ENCODE assay signal across 18 mouse cellular contexts in genomic region chr10:93178662-93179061, GRCm38 (mm10). TPM values are rescaled to one million over a fixed set of nuclear protein-coding genes. Genes with fewer than 3 reads are reported as not detected.
A peak's percentile ranks its signal among the peaks of the same experiment; 100 is the strongest.
DNase-seq lines count a peak whose midpoint lies in the region; ATAC-seq and TF ChIP-seq lines count a peak whose summit lies in the region.
"Had no signal": no experiment of that assay in that cellular context is flagged by ENCODE, and none has a peak within 500 bp of the region (broad histone marks: within the 10 kb centered on the region; RNA-seq: fewer than 3 reads in every experiment).

No protein-coding gene starts in this region.

- H3K27me3 ChIP-seq in hindbrain, postnatal 0 days (ENCODE audit: insufficient read depth, low read length) = no peaks in the 10 kb centered on the region
- no peaks in the 10 kb centered on the region for H3K27me3 ChIP-seq in hindbrain, embryonic 14.5 days (ENCODE audit: control insufficient read depth, insufficient read depth, low read length)
- H3K27me3 ChIP-seq in lung, postnatal 0 days (replicated peaks; ENCODE audit: insufficient read depth, low read length) = no peaks in the 10 kb centered on the region
- no peaks in the 10 kb centered on the region for H3K27me3 ChIP-seq in hindbrain, embryonic 12.5 days
- H3K27me3 ChIP-seq: CH12.LX; limb, embryonic 13.5 days; midbrain, embryonic 12.5 days had no signal

- in situ Hi-C loops in ES-E14 (cut with MboI; ENCODE audit: low sequenced_read_pairs in 2 of 2, unreplicated experiment in 2 of 2) = no loop called here

- no peak for ATAC-seq in hindbrain, postnatal 0 days
- ATAC-seq in hindbrain, embryonic 14.5 days (ENCODE audit: low FRiP score) = no peak
- no peak for ATAC-seq in lung, postnatal 0 days
- ATAC-seq in hindbrain, embryonic 12.5 days (ENCODE audit: low FRiP score) = no peak
- ATAC-seq: activated CD4-positive, CD25-positive, alpha-beta regulatory T cell, adult 4 months; forebrain, embryonic 16.5 days had no signal

- no peak for TF ChIP-seq POLR2A in cortical plate, adult 2 months (IDR thresholded peaks at IDR 0.05; ENCODE audit: extremely low read depth, insufficient read depth, low read length)

- TF ChIP-seq EP300 in lung, postnatal 0 days (IDR thresholded peaks at IDR 0.05) = no peak

- no peak for DNase-seq in hindbrain, postnatal 0 days (ENCODE audit: low spot score)
- no peak for DNase-seq in hindbrain, embryonic 14.5 days (ENCODE audit: low spot score)
- DNase-seq in lung, postnatal 0 days (ENCODE audit: low spot score) = no peak
- DNase-seq in lung, postnatal 10 days = no peak
- DNase-seq in ES-E14 (ENCODE audit: low read depth, low spot score) = no peak
- no peak for DNase-seq in heart, postnatal 36 days
- DNase-seq: adrenal gland, postnatal 36 days; cerebellum, adult 11 months; kidney, postnatal 4 days; lung, postnatal 14 days; right cerebral cortex, postnatal 14 days had no signal

- no peak overlapping the region for H3K27ac ChIP-seq in hindbrain, postnatal 0 days
- H3K27ac ChIP-seq in hindbrain, embryonic 14.5 days = no peak overlapping the region
- H3K27ac ChIP-seq in lung, postnatal 0 days (ENCODE audit: low read length) = no peak overlapping the region
- H3K27ac ChIP-seq in ES-E14 (ENCODE audit: insufficient read depth, low read depth, low read length, poor library complexity, severe bottlenecking) = no peak overlapping the region
- no peak overlapping the region for H3K27ac ChIP-seq in cortical plate, adult 2 months (ENCODE audit: insufficient read depth, low read length)
- H3K27ac ChIP-seq in hindbrain, embryonic 12.5 days = no peak overlapping the region
- H3K27ac ChIP-seq: limb, embryonic 13.5 days; midbrain, embryonic 12.5 days had no signal

- no peaks in the 10 kb centered on the region for H3K4me1 ChIP-seq in hindbrain, postnatal 0 days (ENCODE audit: insufficient read depth, low read length)
- 0 out of 2 replicates have a peak, but pooled peaks cover 4% of the 10 kb centered on the region for H3K4me1 ChIP-seq in hindbrain, embryonic 14.5 days (replicated peaks; ENCODE audit: control insufficient read depth, insufficient read depth, low read length)
- no peaks in the 10 kb centered on the region for H3K4me1 ChIP-seq in lung, postnatal 0 days (ENCODE audit: insufficient read depth, low read depth, low read length)
- peaks cover 6% of the 10 kb centered on the region in 2 experiments; a peak in 3 of 4 replicates for H3K4me1 ChIP-seq in ES-E14 (ENCODE audit: control insufficient read depth in 2 of 2, insufficient read depth in 2 of 2, low read length in 2 of 2, poor library complexity in 1 of 2)
- H3K4me1 ChIP-seq in cortical plate, adult 2 months (ENCODE audit: control insufficient read depth, insufficient read depth, low read length) = peaks cover 11% of the 10 kb centered on the region; the same call in 1 of the 2 replicates
- H3K4me1 ChIP-seq in hindbrain, embryonic 12.5 days = no peaks in the 10 kb centered on the region; the same call in 1 of the 2 replicates

- WGBS in hindbrain, postnatal 0 days = 94% methylated on average over 5 of the region's 5 CpGs
- 98% methylated on average over 5 of the region's 5 CpGs for WGBS in hindbrain, embryonic 14.5 days
- WGBS in lung, postnatal 0 days = 97% methylated on average over 5 of the region's 5 CpGs
- WGBS in hindbrain, embryonic 12.5 days = over 99% methylated on average over 5 of the region's 5 CpGs

- H3K9me3 ChIP-seq in hindbrain, postnatal 0 days (ENCODE audit: low read length) = no peaks in the 10 kb centered on the region
- no peaks in the 10 kb centered on the region for H3K9me3 ChIP-seq in hindbrain, embryonic 14.5 days (ENCODE audit: control insufficient read depth, low read length)
- no peaks in the 10 kb centered on the region for H3K9me3 ChIP-seq in lung, postnatal 0 days (ENCODE audit: low read length)
- no peaks in the 10 kb centered on the region for H3K9me3 ChIP-seq in ES-E14 (ENCODE audit: control insufficient read depth, insufficient read depth, low read depth, low read length)
- H3K9me3 ChIP-seq in hindbrain, embryonic 12.5 days (replicated peaks) = no peaks in the 10 kb centered on the region
- H3K9me3 ChIP-seq: limb, embryonic 13.5 days; midbrain, embryonic 12.5 days had no signal

- intact Hi-C loops in heart, postnatal 36 days (cut with DNase I) = no loop called here

- H3K36me3 ChIP-seq in hindbrain, postnatal 0 days (ENCODE audit: insufficient read depth, low read length) = no peaks in the 10 kb centered on the region
- no peaks in the 10 kb centered on the region for H3K36me3 ChIP-seq in hindbrain, embryonic 14.5 days (replicated peaks; ENCODE audit: control insufficient read depth, insufficient read depth)
- no peaks in the 10 kb centered on the region for H3K36me3 ChIP-seq in lung, postnatal 0 days (ENCODE audit: insufficient read depth, low read length)
- no peaks in the 10 kb centered on the region for H3K36me3 ChIP-seq in ES-E14 (ENCODE audit: control insufficient read depth, insufficient read depth, low read length, poor library complexity, severe bottlenecking)
- 0 out of 2 replicates have a peak, but pooled peaks cover under 1% of the 10 kb centered on the region for H3K36me3 ChIP-seq in hindbrain, embryonic 12.5 days
- H3K36me3 ChIP-seq: midbrain, embryonic 12.5 days had no signal

- H3K4me3 ChIP-seq in hindbrain, postnatal 0 days (ENCODE audit: low read length) = no peak overlapping the region
- no peak overlapping the region for H3K4me3 ChIP-seq in hindbrain, embryonic 14.5 days (replicated peaks; ENCODE audit: low read length)
- H3K4me3 ChIP-seq in lung, postnatal 0 days (ENCODE audit: low read depth, low read length) = no peak overlapping the region
- H3K4me3 ChIP-seq in ES-E14 (ENCODE audit: insufficient read depth in 1 of 2, low read depth in 1 of 2, low read length in 2 of 2, poor library complexity in 1 of 2, severe bottlenecking in 1 of 2) = no peak overlapping the region
- no peak overlapping the region for H3K4me3 ChIP-seq in cortical plate, adult 2 months (ENCODE audit: insufficient read depth, low read length)
- no peak overlapping the region for H3K4me3 ChIP-seq in hindbrain, embryonic 12.5 days
- H3K4me3 ChIP-seq: limb, embryonic 13.5 days; midbrain, embryonic 12.5 days had no signal

- no peak overlapping the region for H3K9ac ChIP-seq in hindbrain, postnatal 0 days (replicated peaks; ENCODE audit: low read length)
- H3K9ac ChIP-seq in hindbrain, embryonic 14.5 days = no peak overlapping the region
- no peak overlapping the region for H3K9ac ChIP-seq in lung, postnatal 0 days (replicated peaks; ENCODE audit: low read depth)
- H3K9ac ChIP-seq in ES-E14 (ENCODE audit: insufficient read depth, low read depth, low read length, poor library complexity, severe bottlenecking) = no peak overlapping the region
- no peak overlapping the region for H3K9ac ChIP-seq in hindbrain, embryonic 12.5 days
- H3K9ac ChIP-seq: limb, embryonic 13.5 days; midbrain, embryonic 12.5 days had no signal

- TF ChIP-seq CTCF in hindbrain, postnatal 0 days (IDR thresholded peaks at IDR 0.05; ENCODE audit: low read depth) = peak; percentile 18; the same call in 1 of the 2 replicates
- peak; percentile 11; the same call in 1 of the 2 replicates for TF ChIP-seq CTCF in lung, postnatal 0 days (IDR thresholded peaks at IDR 0.05)
- 0 out of 2 replicates have a peak, but pooled peaks have one; percentile 7 for TF ChIP-seq CTCF in cortical plate, adult 2 months (IDR thresholded peaks at IDR 0.05; ENCODE audit: extremely low read depth, insufficient read depth, low read length)

- no peak overlapping the region for H3K4me2 ChIP-seq in hindbrain, postnatal 0 days (ENCODE audit: low read depth, low read length)
- H3K4me2 ChIP-seq in hindbrain, embryonic 14.5 days (replicated peaks) = no peak overlapping the region
- H3K4me2 ChIP-seq in lung, postnatal 0 days (replicated peaks; ENCODE audit: low read depth, low read length) = no peak overlapping the region
- H3K4me2 ChIP-seq in hindbrain, embryonic 12.5 days (replicated peaks) = no peak overlapping the region
- H3K4me2 ChIP-seq: limb, embryonic 13.5 days; midbrain, embryonic 12.5 days had no signal

TF ChIP-seq in ES-E14, 5 proteins besides CTCF, POLR2A, EP300 and RAD21:
- TF ChIP-seq CHD2 (IDR thresholded peaks at IDR 0.05; ENCODE audit: low read depth, low read length) (no peak), ZNF384 (IDR thresholded peaks at IDR 0.05; ENCODE audit: low read depth, low read length) (no peak), HCFC1 (IDR thresholded peaks at IDR 0.05; ENCODE audit: borderline replicate concordance, insufficient read depth, low read length) (no peak), MAFK (IDR thresholded peaks at IDR 0.05; ENCODE audit: insufficient read depth, low read depth, low read length) (no peak), ZC3H11A (IDR thresholded peaks at IDR 0.05; ENCODE audit: borderline replicate concordance, low read depth, low read length) (peak; percentile 38; the same call in 1 of the 2 replicates)

RNA-seq across cellular contexts. Expression of gene Cdk17, which starts 18.0 kb away (rescaled TPM):
- total RNA-seq in hindbrain, postnatal 0 days (2014; rRNA removed) = 63.3 and 82.1 TPM in 2 replicates
- polyA plus RNA-seq in hindbrain, postnatal 0 days (2015; fragmentation: Nextera tagmentation; extraction: Ambion mirVana) = 32.4 and 32.6 TPM in 2 replicates
- polyA plus RNA-seq in hindbrain, embryonic 14.5 days (2014; fragmentation: Nextera tagmentation; extraction: Ambion mirVana) = 61.1 and 68.3 TPM in 2 replicates
- 12.6 and 15.1 TPM in 2 replicates for polyA plus RNA-seq in lung, postnatal 0 days (2015; fragmentation: Nextera tagmentation; extraction: Ambion mirVana)
- 26.5 and 28.0 TPM in 2 replicates for total RNA-seq in ES-E14 (2012; rRNA removed)
- polyA plus RNA-seq in cortical plate, adult 2 months (2012; rRNA removed) = 134 and 142 TPM in 2 replicates
- 10 to 100 TPM; 14.3 to 16.8 TPM for total RNA-seq in heart, postnatal 36 days (2021)
- polyA plus RNA-seq in hindbrain, embryonic 12.5 days (2016; fragmentation: Nextera tagmentation; extraction: Ambion mirVana) = 49.7 and 49.8 TPM in 2 replicates
